In genomic region chr3:146499431-146500002, GRCm38 (mm10) we compare ENCODE assay signal across 8 mouse cellular contexts. TPM values are rescaled to one million over a fixed set of nuclear protein-coding genes. Genes with fewer than 3 reads are reported as not detected.
DNase-seq lines count a peak whose midpoint lies in the region; ATAC-seq lines count a peak whose summit lies in the region.

Gene Spata1, minus strand, starts transcription at chr3:146499753.
Gene Gng5, plus strand, starts transcription at chr3:146499807.

- peak; percentile 66 for ATAC-seq in activated CD4-positive, CD25-positive, alpha-beta regulatory T cell, adult 4 months
- peak; percentile 83 for ATAC-seq in megakaryocyte progenitor cell, adult 5-6 weeks (replicated peaks; ENCODE audit: poor library complexity)

- intact Hi-C loops in left cerebral cortex, postnatal 14 days (cut with DNase I), result loop anchor here (10.0 kb wide), 1 partner anchor 315 kb away; no protein-coding TSS in a partner anchor

- DNase-seq in embryo, embryonic 10 days (ENCODE audit: low spot score), result peak; percentile 84
- peak; percentile 94 for DNase-seq in gastrocnemius, postnatal 10 days
- peak; percentile 95 for DNase-seq in induced T-regulatory cell, adult 2 months (ENCODE audit: low read depth)
- DNase-seq in left cerebral cortex, postnatal 14 days (ENCODE audit: low spot score in 2 of 2), result peak; percentile 48 to 63
- peak; percentile 35 to 40 for DNase-seq in right cerebral cortex, adult 2 months (ENCODE audit: low spot score in 2 of 2)
- DNase-seq in urinary bladder, postnatal 14 days (ENCODE audit: low spot score), result peak; percentile 90

RNA-seq across cellular contexts. Expression of gene Spata1, which starts in this region (rescaled TPM):
- polyA plus RNA-seq in activated CD4-positive, CD25-positive, alpha-beta regulatory T cell, adult 4 months (2017; shearing (Covaris generic)), result 1 to 10 TPM; 7.8 to 8.1 TPM
- 1 to 10 TPM; 2.0 to 2.4 TPM for total RNA-seq in gastrocnemius, postnatal 10 days (2021)
- 1 to 10 TPM; 5.0 to 5.5 TPM for total RNA-seq in left cerebral cortex, postnatal 14 days (2021)
- total RNA-seq in megakaryocyte progenitor cell, adult 5-6 weeks (2015), result 9.1 TPM in 2 replicates
- total RNA-seq in megakaryocyte progenitor cell, adult 5-6 weeks (2017), result 13.6 and 14.6 TPM in 2 replicates

RNA-seq across cellular contexts. Expression of gene Gng5, which starts in this region (rescaled TPM):
- 100 to 1,000 TPM; 331 to 371 TPM for polyA plus RNA-seq in activated CD4-positive, CD25-positive, alpha-beta regulatory T cell, adult 4 months (2017; shearing (Covaris generic))
- total RNA-seq in gastrocnemius, postnatal 10 days (2021), result 100 to 1,000 TPM; 278 TPM
- 10 to 100 TPM; 49.7 to 50.1 TPM for total RNA-seq in left cerebral cortex, postnatal 14 days (2021)
- 294 and 360 TPM in 2 replicates for total RNA-seq in megakaryocyte progenitor cell, adult 5-6 weeks (2015)
- 127 and 170 TPM in 2 replicates for total RNA-seq in megakaryocyte progenitor cell, adult 5-6 weeks (2017)

Comparison
In these comparisons a context has a peak if more than half of its experiments do, and no peak if none do; other contexts are left out.
1. Peak in every context shown above with its lines: DNase-seq and ATAC-seq.
2. DNase-seq: peak in every context shown above with its lines; median percentile 95 in induced T-regulatory cell, adult 2 months; 94 in gastrocnemius, postnatal 10 days; 90 in urinary bladder, postnatal 14 days; 84 in embryo, embryonic 10 days; 56 in left cerebral cortex, postnatal 14 days; 38 in right cerebral cortex, adult 2 months.